Mouse (Mus musculus): ENCODE results near the gene Pla2g4f. TPM values are rescaled to one million over a fixed set of nuclear protein-coding genes. Genes with fewer than 3 reads are reported as not detected.

Gene Pla2g4f
- polyA plus RNA-seq, 1 experiment from 2014 or later: not detected

- Histone ChIP-seq H3K4me2 (ENCODE audit: low read depth, low read length) (no peak overlapping the region), H3K9ac (replicated peaks; ENCODE audit: low read length) (no peak overlapping the region), H3K4me1 (ENCODE audit: control insufficient read depth, insufficient read depth, low read length) (no peaks in the 10 kb centered on the region), H3K4me3 (ENCODE audit: low read depth, low read length) (no peak overlapping the region), H3K36me3 (replicated peaks; ENCODE audit: control insufficient read depth, insufficient read depth, low read depth, low read length) (no peaks in the 10 kb centered on the region; the same call in 1 of the 2 replicates), H3K27ac (replicated peaks; ENCODE audit: low read depth, low read length) (no peak overlapping the region), H3K9me3 (replicated peaks; ENCODE audit: control insufficient read depth, low read length) (no peaks in the 10 kb centered on the region), H3K27me3 (ENCODE audit: control insufficient read depth, insufficient read depth, low read length) (no peaks in the 10 kb centered on the region)
- WGBS: 75% methylated on average over 4 of the region's 4 CpGs
- DNase-seq (ENCODE audit: low spot score) (no peak), ATAC-seq (replicated peaks; ENCODE audit: insufficient number of reproducible peaks, low FRiP score, low TSS enrichment, low read depth) (no peak)
Measured at GRCm38 (mm10) chr2:120315077-120315476, 1.1 kb upstream of the Pla2g4f start.

- Histone ChIP-seq H3K36me3 (replicated peaks; ENCODE audit: control insufficient read depth, insufficient read depth, low read depth, low read length) (no peaks in the 10 kb centered on the region; the same call in 1 of the 2 replicates), H3K4me3 (ENCODE audit: low read depth, low read length) (no peak overlapping the region), H3K27ac (replicated peaks; ENCODE audit: low read depth, low read length) (no peak overlapping the region), H3K4me1 (ENCODE audit: control insufficient read depth, insufficient read depth, low read length) (no peaks in the 10 kb centered on the region), H3K9me3 (replicated peaks; ENCODE audit: control insufficient read depth, low read length) (no peaks in the 10 kb centered on the region), H3K27me3 (ENCODE audit: control insufficient read depth, insufficient read depth, low read length) (no peaks in the 10 kb centered on the region), H3K9ac (replicated peaks; ENCODE audit: low read length) (no peak overlapping the region), H3K4me2 (ENCODE audit: low read depth, low read length) (no peak overlapping the region)
- 82% methylated on average over 4 of the region's 4 CpGs for WGBS
- DNase-seq (ENCODE audit: low spot score) (no peak), ATAC-seq (replicated peaks; ENCODE audit: insufficient number of reproducible peaks, low FRiP score, low TSS enrichment, low read depth) (no peak)
Measured at GRCm38 (mm10) chr2:120314487-120314886, 522 bp upstream of the Pla2g4f start.

DNA sequence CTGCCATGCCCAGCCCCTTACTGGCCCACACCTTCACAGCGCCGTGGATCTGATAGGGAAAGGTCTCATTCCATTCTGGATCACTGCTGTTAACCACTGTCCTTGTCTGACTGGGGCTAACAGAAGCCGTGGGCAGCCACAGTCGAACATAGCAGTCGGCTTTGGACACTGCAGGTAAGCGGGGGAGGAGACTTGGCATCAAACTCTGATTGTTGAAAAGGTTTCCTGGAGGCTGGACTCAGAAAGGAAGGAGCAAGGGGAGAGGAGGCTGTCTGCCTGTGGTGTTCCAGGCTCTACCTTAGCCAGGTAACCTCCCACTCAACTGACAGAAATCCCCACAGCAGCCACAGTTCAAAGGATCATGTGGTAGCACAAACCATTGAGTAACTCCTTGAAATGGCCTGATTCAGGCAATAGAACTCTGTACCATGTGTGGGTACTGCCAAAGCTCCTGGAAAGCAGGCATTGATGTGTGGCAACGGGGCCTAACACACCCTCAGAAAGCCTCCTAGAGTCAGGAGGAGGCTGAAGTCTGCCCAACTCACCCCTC, 1.6 kb downstream of the Pla2g4f start:
- H3K27me3 ChIP-seq (ENCODE audit: control insufficient read depth, insufficient read depth, low read length): no peaks in the 10 kb centered on the region
- no peak for ATAC-seq (replicated peaks; ENCODE audit: insufficient number of reproducible peaks, low FRiP score, low TSS enrichment, low read depth)
- no peak overlapping the region for H3K4me3 ChIP-seq (ENCODE audit: low read depth, low read length)
- no peak overlapping the region for H3K27ac ChIP-seq (replicated peaks; ENCODE audit: low read depth, low read length)
- no peaks in the 10 kb centered on the region for H3K4me1 ChIP-seq (ENCODE audit: control insufficient read depth, insufficient read depth, low read length)
- H3K36me3 ChIP-seq (replicated peaks; ENCODE audit: control insufficient read depth, insufficient read depth, low read depth, low read length): no peaks in the 10 kb centered on the region; the same call in 1 of the 2 replicates
- no peak overlapping the region for H3K4me2 ChIP-seq (ENCODE audit: low read depth, low read length)
- no peaks in the 10 kb centered on the region for H3K9me3 ChIP-seq (replicated peaks; ENCODE audit: control insufficient read depth, low read length)
- H3K9ac ChIP-seq (replicated peaks; ENCODE audit: low read length): no peak overlapping the region
- DNase-seq (ENCODE audit: low spot score): no peak
- 71% methylated on average over 7 of the region's 7 CpGs for WGBS

- Histone ChIP-seq H3K9me3 (replicated peaks; ENCODE audit: control insufficient read depth, low read length) (no peaks in the 10 kb centered on the region), H3K4me3 (ENCODE audit: low read depth, low read length) (no peak overlapping the region), H3K9ac (replicated peaks; ENCODE audit: low read length) (no peak overlapping the region), H3K36me3 (replicated peaks; ENCODE audit: control insufficient read depth, insufficient read depth, low read depth, low read length) (no peaks in the 10 kb centered on the region), H3K27ac (replicated peaks; ENCODE audit: low read depth, low read length) (no peak overlapping the region), H3K4me1 (ENCODE audit: control insufficient read depth, insufficient read depth, low read length) (no peaks in the 10 kb centered on the region), H3K27me3 (ENCODE audit: control insufficient read depth, insufficient read depth, low read length) (no peaks in the 10 kb centered on the region), H3K4me2 (ENCODE audit: low read depth, low read length) (no peak overlapping the region)
- DNase-seq (ENCODE audit: low spot score) (no peak), ATAC-seq (replicated peaks; ENCODE audit: insufficient number of reproducible peaks, low FRiP score, low TSS enrichment, low read depth) (no peak)
- 32% methylated on average over 3 of the region's 3 CpGs for WGBS
Measured at GRCm38 (mm10) chr2:120304113-120304512, 9.9 kb downstream of the Pla2g4f start.

- DNase-seq (ENCODE audit: low spot score): no peak
- H3K27ac ChIP-seq (replicated peaks; ENCODE audit: low read depth, low read length): no peak overlapping the region
Measured at GRCm38 (mm10) chr2:120301076-120301475, 12.9 kb downstream of the Pla2g4f start.

GRCm38 (mm10) chr2:120299866-120300265, 14.1 kb downstream of the Pla2g4f start:
- H3K4me2 ChIP-seq (ENCODE audit: low read depth, low read length): no peak overlapping the region
- WGBS: 88% methylated on average over 4 of the region's 4 CpGs
- H3K4me1 ChIP-seq (ENCODE audit: control insufficient read depth, insufficient read depth, low read length): no peaks in the 10 kb centered on the region
- no peaks in the 10 kb centered on the region for H3K36me3 ChIP-seq (replicated peaks; ENCODE audit: control insufficient read depth, insufficient read depth, low read depth, low read length)
- no peak overlapping the region for H3K9ac ChIP-seq (replicated peaks; ENCODE audit: low read length)
- H3K27me3 ChIP-seq (ENCODE audit: control insufficient read depth, insufficient read depth, low read length): no peaks in the 10 kb centered on the region
- ATAC-seq (replicated peaks; ENCODE audit: insufficient number of reproducible peaks, low FRiP score, low TSS enrichment, low read depth): no peak
- H3K9me3 ChIP-seq (replicated peaks; ENCODE audit: control insufficient read depth, low read length): no peaks in the 10 kb centered on the region
- no peak overlapping the region for H3K4me3 ChIP-seq (ENCODE audit: low read depth, low read length)
- H3K27ac ChIP-seq (replicated peaks; ENCODE audit: low read depth, low read length): no peak overlapping the region
- no peak for DNase-seq (ENCODE audit: low spot score)

More at GRCm38 (mm10) chr2:120301076-120301475, 12.9 kb downstream of the Pla2g4f start:
- H3K36me3 ChIP-seq (replicated peaks; ENCODE audit: control insufficient read depth, insufficient read depth, low read depth, low read length): no peaks in the 10 kb centered on the region
- ATAC-seq (replicated peaks; ENCODE audit: insufficient number of reproducible peaks, low FRiP score, low TSS enrichment, low read depth): no peak
- H3K4me1 ChIP-seq (ENCODE audit: control insufficient read depth, insufficient read depth, low read length): no peaks in the 10 kb centered on the region
- H3K4me3 ChIP-seq (ENCODE audit: low read depth, low read length): no peak overlapping the region
- H3K9me3 ChIP-seq (replicated peaks; ENCODE audit: control insufficient read depth, low read length): no peaks in the 10 kb centered on the region
- H3K9ac ChIP-seq (replicated peaks; ENCODE audit: low read length): no peak overlapping the region
- 92% methylated on average over 6 of the region's 6 CpGs for WGBS
- no peaks in the 10 kb centered on the region for H3K27me3 ChIP-seq (ENCODE audit: control insufficient read depth, insufficient read depth, low read length)
- H3K4me2 ChIP-seq (ENCODE audit: low read depth, low read length): no peak overlapping the region

DNA sequence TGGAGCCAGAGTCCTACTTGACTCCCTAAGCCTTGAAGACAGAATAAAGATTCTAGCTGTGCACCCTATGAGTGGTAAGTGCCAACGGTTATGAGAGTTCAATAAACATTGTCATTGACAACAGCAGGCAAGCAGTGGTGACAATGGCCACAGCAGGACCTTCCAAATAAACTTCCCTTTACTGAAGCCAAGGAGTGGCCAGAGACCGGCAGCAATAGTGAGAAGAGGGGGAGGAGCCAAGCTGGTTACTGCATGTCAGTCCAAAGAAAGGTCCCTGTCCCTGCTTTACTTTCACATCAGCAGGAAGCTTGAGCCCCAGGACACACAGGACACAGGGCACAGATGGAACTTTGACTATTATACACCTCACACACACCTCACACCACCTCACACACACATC, 17.8 kb downstream of the Pla2g4f start:
- Histone ChIP-seq H3K4me3 (ENCODE audit: low read depth, low read length) (no peak overlapping the region), H3K27me3 (ENCODE audit: control insufficient read depth, insufficient read depth, low read length) (no peaks in the 10 kb centered on the region), H3K36me3 (replicated peaks; ENCODE audit: control insufficient read depth, insufficient read depth, low read depth, low read length) (no peaks in the 10 kb centered on the region), H3K4me2 (ENCODE audit: low read depth, low read length) (no peak overlapping the region), H3K4me1 (ENCODE audit: control insufficient read depth, insufficient read depth, low read length) (no peaks in the 10 kb centered on the region), H3K9ac (replicated peaks; ENCODE audit: low read length) (no peak overlapping the region), H3K27ac (replicated peaks; ENCODE audit: low read depth, low read length) (no peak overlapping the region), H3K9me3 (replicated peaks; ENCODE audit: control insufficient read depth, low read length) (no peaks in the 10 kb centered on the region)
- WGBS: 26% methylated on average over 2 of the region's 2 CpGs
- ATAC-seq (replicated peaks; ENCODE audit: insufficient number of reproducible peaks, low FRiP score, low TSS enrichment, low read depth): no peak
- no peak for DNase-seq (ENCODE audit: low spot score)

DNA sequence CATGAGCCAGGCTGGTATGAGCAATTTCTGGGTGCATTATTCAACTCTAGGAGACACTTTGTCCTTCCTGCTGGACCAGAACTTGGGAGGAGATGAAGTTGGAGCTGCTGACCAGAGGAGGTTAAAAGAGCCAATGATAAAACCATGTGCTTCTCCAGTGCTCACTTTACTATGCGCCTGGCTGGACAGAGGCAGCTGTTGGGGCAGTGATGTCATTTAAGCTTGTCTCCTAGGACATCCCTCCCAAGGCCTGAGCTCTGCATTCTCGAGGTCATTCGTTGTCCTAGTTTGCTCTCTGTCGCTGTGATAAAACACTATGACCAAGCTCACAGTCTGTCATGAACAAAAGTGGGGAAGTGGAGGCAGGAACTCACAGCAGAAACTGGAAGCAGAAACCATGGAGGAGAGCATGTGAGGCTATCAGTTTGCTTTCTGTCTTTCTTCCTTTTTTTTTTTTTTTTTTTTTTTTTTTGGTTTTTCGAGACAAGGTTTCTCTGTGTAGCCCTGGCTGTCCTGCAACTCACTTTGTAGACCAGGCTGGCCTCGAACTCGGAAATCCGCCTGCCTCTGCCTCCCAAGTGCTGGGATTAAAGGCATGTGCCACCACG, 22.4 kb downstream of the Pla2g4f start:
- Histone ChIP-seq H3K27ac (replicated peaks; ENCODE audit: low read depth, low read length) (no peak overlapping the region), H3K4me2 (ENCODE audit: low read depth, low read length) (no peak overlapping the region), H3K27me3 (ENCODE audit: control insufficient read depth, insufficient read depth, low read length) (no peaks in the 10 kb centered on the region), H3K9ac (replicated peaks; ENCODE audit: low read length) (no peak overlapping the region), H3K9me3 (replicated peaks; ENCODE audit: control insufficient read depth, low read length) (no peaks in the 10 kb centered on the region), H3K36me3 (replicated peaks; ENCODE audit: control insufficient read depth, insufficient read depth, low read depth, low read length) (no peaks in the 10 kb centered on the region), H3K4me1 (ENCODE audit: control insufficient read depth, insufficient read depth, low read length) (no peaks in the 10 kb centered on the region), H3K4me3 (ENCODE audit: low read depth, low read length) (no peak overlapping the region)
- WGBS: 85% methylated on average over 8 of the region's 9 CpGs
- ATAC-seq (replicated peaks; ENCODE audit: insufficient number of reproducible peaks, low FRiP score, low TSS enrichment, low read depth) (no peak), DNase-seq (ENCODE audit: low spot score) (no peak)
